Mouse (Mus musculus) megakaryocyte, embryonic 14.5 days (primary cell): ENCODE measurements at regions not wholly inside any gene's neighbourhood (a gene's known extent, or its start where the extent isn't known, plus 50 kb on each side); places are given as distances from the start of the nearest gene placed in this dataset.

Experiments used
- FLI1 ChIP-seq: IDR thresholded peaks from 2 replicates; pipeline ENCODE4 v1.6.1; 2012; ENCODE audit warnings: low read length, inconsistent platforms, mixed read lengths
- GATA1 ChIP-seq: IDR thresholded peaks from 3 replicates; pipeline ENCODE4 v1.6.1; 2012; ENCODE audit warnings: mixed read lengths, low read length, inconsistent platforms, borderline replicate concordance

GRCm38 (mm10) chr12:102076298-102076697 is 52.2 kb upstream of the Slc24a4 start:
- TF ChIP-seq FLI1 (no peak), GATA1 (no peak)
